Mouse (Mus musculus) neural tube, embryonic 11.5 days (tissue): ENCODE data around the gene Rtl8b. TPM values are rescaled to one million over a fixed set of nuclear protein-coding genes. Genes with fewer than 3 reads are reported as not detected.
"Not testable (repeated sequence)": the region's sequence is repeated elsewhere in the genome, so short reads cannot be mapped to it uniquely, and the experiment has no call there.

ENCODE experiments used
- ATAC-seq: fragments of 200-750 bp; cut with Nextera tagmentation; 2 replicates; pipeline ENCODE4 v1.8.0; 2017; ENCODE audit warnings: moderate number of reproducible peaks, mild to moderate bottlenecking, moderate TSS enrichment, moderate library complexity; ENCODE audit not compliant: insufficient read depth, low FRiP score, low TSS enrichment
- DNase-seq: peaks from one replicate; pipeline ENCODE4 v3.0.0-alpha.2; 2015; ENCODE audit warnings: low spot score
- H3K27ac ChIP-seq: fragments of 300-500 bp; sonication (generic); 2 replicates; pipeline ENCODE4 v1.5.1; 2014; ENCODE audit warnings: low read depth, mild to moderate bottlenecking, low read length
- H3K27me3 ChIP-seq: fragments of 300-500 bp; sonication (generic); 2 replicates; pipeline ENCODE4 v1.6.1; 2014; ENCODE audit warnings: mild to moderate bottlenecking, low read length, mixed read lengths; ENCODE audit not compliant: control insufficient read depth, insufficient read depth
- H3K36me3 ChIP-seq: fragments of 300-500 bp; sonication (generic); 2 replicates; pipeline ENCODE4 v1.6.1; 2014; ENCODE audit warnings: mild to moderate bottlenecking, low read length, moderate library complexity, mixed read lengths; ENCODE audit not compliant: control insufficient read depth, insufficient read depth
- H3K4me1 ChIP-seq: fragments of 300-500 bp; sonication (generic); 2 replicates; pipeline ENCODE4 v1.6.1; 2014; ENCODE audit warnings: low read length, mixed read lengths; ENCODE audit not compliant: control insufficient read depth, insufficient read depth
- H3K4me2 ChIP-seq: fragments of 300-500 bp; sonication (generic); 2 replicates; pipeline ENCODE4 v1.6.1; 2014; ENCODE audit warnings: low read depth, mild to moderate bottlenecking, moderate library complexity
- H3K4me3 ChIP-seq: fragments of 300-500 bp; sonication (generic); 2 replicates; pipeline ENCODE4 v1.5.1; 2014; ENCODE audit warnings: low read depth, low read length
- H3K9ac ChIP-seq: fragments of 300-500 bp; sonication (generic); 2 replicates; pipeline ENCODE4 v1.6.1; 2014; ENCODE audit warnings: mild to moderate bottlenecking, low read length
- H3K9me3 ChIP-seq: fragments of 300-500 bp; sonication (generic); 2 replicates; pipeline ENCODE4 v1.6.1; 2016; ENCODE audit warnings: low read length; ENCODE audit not compliant: control insufficient read depth
- WGBS: fragments of 180-500 bp; shearing (Covaris S2); extraction: QIAGEN DNeasy Blood & Tissue Kit; methylation state at CpG from one replicate; pipeline ENCODE4 v1.1.7; 2014; 5-methylcytosine and 5-hydroxymethylcytosine counted together
- polyA plus RNA-seq: library from polyadenylated mRNA; unstranded; fragments of >200 nt; fragmentation: Nextera tagmentation; extraction: Ambion mirVana; gene quantifications from 2 replicates; pipeline ENCODE4 v1.2.1, GENCODE M21; 2014

The Rtl8b gene
- polyA plus RNA-seq, 1 experiment from 2014 or later: 95.1 TPM

- H3K27ac ChIP-seq, H3K9me3 ChIP-seq, H3K4me1 ChIP-seq, H3K27me3 ChIP-seq, H3K4me3 ChIP-seq, H3K4me2 ChIP-seq, DNase-seq, H3K36me3 ChIP-seq, H3K9ac ChIP-seq: not testable (repeated sequence)
- 71% methylated on average over 2 of the region's 4 CpGs for WGBS
- 0 out of 2 replicates have a peak, but pooled peaks have one; percentile 8 for ATAC-seq
Measured at GRCm38 (mm10) chrX:53642604-53642979, 27.6 kb downstream of the Rtl8b start.

- DNase-seq, H3K9me3 ChIP-seq, ATAC-seq, H3K36me3 ChIP-seq, H3K27me3 ChIP-seq, H3K9ac ChIP-seq, H3K4me1 ChIP-seq, H3K4me2 ChIP-seq, H3K4me3 ChIP-seq, H3K27ac ChIP-seq: not testable (repeated sequence)
- WGBS: 70% methylated on average over 3 of the region's 3 CpGs
Measured at GRCm38 (mm10) chrX:53638107-53638506, 32.1 kb downstream of the Rtl8b start.

Other genes with a start within 250 kb of the Rtl8b start
- not detected in 2 replicates for gene Etd, start 235.5 kb downstream of the Rtl8b start, polyA plus RNA-seq
- gene Rtl8c, start 62.4 kb downstream of the Rtl8b start, polyA plus RNA-seq: 60.1 and 62.8 TPM in 2 replicates
- not detected in 2 replicates for gene Gm14597, start 61.4 kb downstream of the Rtl8b start, polyA plus RNA-seq
- gene Rtl8a, start 26.7 kb downstream of the Rtl8b start, polyA plus RNA-seq: 108 and 116 TPM in 2 replicates
- gene 4930502E18Rik, start 54.4 kb upstream of the Rtl8b start, polyA plus RNA-seq: 0.37 and 0.50 TPM in 2 replicates
- gene 1700013H16Rik, start 87.4 kb upstream of the Rtl8b start, polyA plus RNA-seq: not detected in 2 replicates
- not detected in 2 replicates for gene Zfp36l3, start 106.0 kb upstream of the Rtl8b start, polyA plus RNA-seq
- gene Xlr, start 127.3 kb upstream of the Rtl8b start, polyA plus RNA-seq: 0.85 and 0.90 TPM in 2 replicates